Comparison of ENCODE assay signal across 24 mouse cellular contexts in the genomic region with DNA sequence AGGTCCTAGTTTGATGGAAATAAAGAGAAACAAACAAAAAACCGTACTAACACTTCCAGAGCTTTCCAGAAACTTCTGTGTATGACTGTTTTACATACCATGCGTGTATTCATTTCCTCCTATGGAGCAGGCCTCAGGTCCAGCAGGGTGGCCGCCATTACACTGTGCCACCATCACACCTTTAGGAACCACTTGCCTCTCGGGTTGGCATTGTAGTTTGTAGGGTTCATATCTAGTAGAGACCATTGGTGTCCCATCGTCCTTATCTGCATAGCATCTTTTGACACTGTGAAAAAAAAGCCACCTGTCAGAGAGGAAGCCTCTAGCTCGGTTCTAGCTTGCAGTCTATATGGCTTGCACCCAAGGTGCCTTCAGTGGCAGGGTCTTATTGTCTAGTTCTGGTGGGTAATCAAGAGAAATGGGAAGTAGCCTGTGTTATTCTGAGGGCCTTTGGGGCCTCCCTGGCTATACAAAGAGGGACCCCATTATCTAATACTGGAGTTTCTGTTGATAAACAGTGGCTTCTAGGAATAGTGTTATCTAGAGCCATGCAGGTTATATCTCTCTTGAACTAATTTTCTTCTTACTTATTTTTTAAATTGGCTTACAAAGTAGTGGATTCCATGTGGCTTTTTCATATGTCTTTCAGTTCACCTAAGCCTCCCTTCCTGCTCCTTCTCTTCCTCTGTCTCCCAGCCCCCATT. TPM values are rescaled to one million over a fixed set of nuclear protein-coding genes. Genes with fewer than 3 reads are reported as not detected.
DNase-seq lines count a peak whose midpoint lies in the region; ATAC-seq and TF ChIP-seq lines count a peak whose summit lies in the region.
"Had no signal": no experiment of that assay in that cellular context is flagged by ENCODE, and none has a peak within 500 bp of the region (broad histone marks: within the 10 kb centered on the region; RNA-seq: fewer than 3 reads in every experiment).

No protein-coding gene starts in this region.

- H3K4me1 ChIP-seq in megakaryocyte, embryonic 14.5 days, result peaks cover 89% of the 10 kb centered on the region
- H3K4me1 ChIP-seq in liver, embryonic 14.5 days (replicated peaks; ENCODE audit: control insufficient read depth in 2 of 2, insufficient read depth in 2 of 2, low read length in 1 of 2), result peaks cover 71 to 76% of the 10 kb centered on the region in 2 experiments

- H3K27me3 ChIP-seq in megakaryocyte, embryonic 14.5 days (replicated peaks), result no peaks in the 10 kb centered on the region
- H3K27me3 ChIP-seq in liver, embryonic 14.5 days (ENCODE audit: control insufficient read depth, insufficient read depth, low read length), result no peaks in the 10 kb centered on the region
- H3K27me3 ChIP-seq: forebrain, embryonic 15.5 days; kidney, embryonic 15.5 days; limb, embryonic 13.5 days; lung, embryonic 15.5 days; Patski had no signal

- WGBS in liver, embryonic 14.5 days (ENCODE audit: insufficient replicate concordance), result 35% methylated on average over 6 of the region's 6 CpGs

- H3K4me2 ChIP-seq in liver, embryonic 14.5 days (ENCODE audit: low read depth), result peak overlapping the region; percentile 82
- H3K4me2 ChIP-seq: forebrain, embryonic 15.5 days; kidney, embryonic 15.5 days; limb, embryonic 13.5 days; lung, embryonic 15.5 days; midbrain, embryonic 13.5 days; neural tube, embryonic 13.5 days had no signal

- ATAC-seq in megakaryocyte, adult 5-6 weeks (ENCODE audit: poor library complexity, severe bottlenecking), result no peak
- peak; percentile 85 for ATAC-seq in liver, embryonic 14.5 days (ENCODE audit: insufficient read depth)
- ATAC-seq: forebrain, embryonic 15.5 days; hindbrain, embryonic 16.5 days; intestine, embryonic 16.5 days; midbrain, embryonic 13.5 days; Patski had no signal

- no peak for TF ChIP-seq CTCF in liver, embryonic 14.5 days (IDR thresholded peaks at IDR 0.05; ENCODE audit: low read depth)

- peak; percentile 85 for TF ChIP-seq EP300 in liver, embryonic 14.5 days (IDR thresholded peaks at IDR 0.05; ENCODE audit: low read depth)

- peak overlapping the region; percentile 46 for H3K9ac ChIP-seq in liver, embryonic 14.5 days (replicated peaks)
- H3K9ac ChIP-seq: forebrain, embryonic 15.5 days; kidney, embryonic 15.5 days; limb, embryonic 13.5 days; lung, embryonic 15.5 days; midbrain, embryonic 13.5 days; neural tube, embryonic 13.5 days had no signal

- H3K36me3 ChIP-seq in megakaryocyte, embryonic 14.5 days (replicated peaks; ENCODE audit: low read length), result peaks cover 48% of the 10 kb centered on the region
- no peaks in the 10 kb centered on the region; the same call in 1 of the 2 replicates for H3K36me3 ChIP-seq in liver, embryonic 14.5 days (replicated peaks; ENCODE audit: control insufficient read depth, insufficient read depth, low read depth)
- H3K36me3 ChIP-seq: forebrain, embryonic 15.5 days; kidney, embryonic 15.5 days; limb, embryonic 13.5 days; lung, embryonic 15.5 days; midbrain, embryonic 13.5 days; neural tube, embryonic 13.5 days had no signal

- peak overlapping the region; percentile 65 for H3K27ac ChIP-seq in liver, embryonic 14.5 days
- H3K27ac ChIP-seq: forebrain, embryonic 15.5 days; kidney, embryonic 15.5 days; limb, embryonic 13.5 days; lung, embryonic 15.5 days; midbrain, embryonic 13.5 days; neural tube, embryonic 13.5 days had no signal

- peak overlapping the region; percentile 86 for H3K4me3 ChIP-seq in megakaryocyte, embryonic 14.5 days (replicated peaks)
- H3K4me3 ChIP-seq in liver, embryonic 14.5 days (ENCODE audit: insufficient read depth in 1 of 2, low read depth in 2 of 2, low read length in 2 of 2), result peak overlapping the region; percentile 28 to 34
- H3K4me3 ChIP-seq: forebrain, embryonic 15.5 days; kidney, embryonic 15.5 days; limb, embryonic 13.5 days; lung, embryonic 15.5 days; midbrain, embryonic 13.5 days; neural tube, embryonic 13.5 days had no signal

- H3K9me3 ChIP-seq in megakaryocyte, embryonic 14.5 days, result no peaks in the 10 kb centered on the region
- no peaks in the 10 kb centered on the region for H3K9me3 ChIP-seq in liver, embryonic 14.5 days (ENCODE audit: control insufficient read depth, low read length)
- H3K9me3 ChIP-seq: forebrain, embryonic 15.5 days; kidney, embryonic 15.5 days; limb, embryonic 13.5 days; lung, embryonic 15.5 days; midbrain, embryonic 13.5 days; neural tube, embryonic 13.5 days had no signal

- DNase-seq in c-Kit-positive CD71-positive TER-119-positive erythroid progenitor cells, embryonic 14.5 days (ENCODE audit: low spot score), result peak; percentile 76
- peak in 1 of 3 experiments; percentile 60 for DNase-seq in liver, embryonic 14.5 days (ENCODE audit: low read depth in 3 of 3, low spot score in 3 of 3)
- no peak for DNase-seq in thymus, postnatal 36 days
- no peak for DNase-seq in urinary bladder, postnatal 36 days (ENCODE audit: low spot score in 2 of 2)
- no peak for DNase-seq in embryo, embryonic 10.5 days (ENCODE audit: low spot score)
- DNase-seq: adrenal gland, adult 8-10 months; cerebellum, adult 11-12 months; cerebellum, postnatal 25 days; gastrocnemius, postnatal 36 days; heart, postnatal 4 days; lung, postnatal 4 days; right cerebral cortex, adult 18-20 months; thymus, postnatal 4 days had no signal

RNA-seq across cellular contexts. Expression of gene Exoc6, which starts 5.8 kb away (rescaled TPM):
- 6.6 and 14.1 TPM in 2 replicates for polyA plus RNA-seq in megakaryocyte, embryonic 14.5 days (2012; ENCODE audit: insufficient read depth, low replicate concordance)
- 67.1 and 69.4 TPM in 2 replicates for total RNA-seq in megakaryocyte, adult 5-6 weeks (2015)
- total RNA-seq in megakaryocyte, adult 5-6 weeks (2017), result 96.3 and 108 TPM in 2 replicates
- 11.4 and 17.3 TPM in 2 replicates for polyA plus RNA-seq in liver, embryonic 14.5 days (2012; rRNA removed)
- polyA plus RNA-seq in liver, embryonic 14.5 days (2014; fragmentation: Nextera tagmentation; extraction: Ambion mirVana), result 31.6 and 32.4 TPM in 2 replicates
